Mouse (Mus musculus) embryonic facial prominence, embryonic 12.5 days (tissue): ENCODE measurements at regions not wholly inside any gene's neighbourhood (a gene's known extent, or its start where the extent isn't known, plus 50 kb on each side); places are given as distances from the start of the nearest gene placed in this dataset.

Source experiments
- ATAC-seq: fragments of 200-750 bp; cut with Nextera tagmentation; 2 replicates; pipeline ENCODE4 v1.8.0; 2017; ENCODE audit not compliant: insufficient number of reproducible peaks, insufficient read depth, low FRiP score, low TSS enrichment
- H3K27ac ChIP-seq: fragments of 300-500 bp; sonication (generic); 2 replicates; pipeline ENCODE4 v1.5.1; 2016; ENCODE audit warnings: mild to moderate bottlenecking
- H3K27me3 ChIP-seq: fragments of 300-500 bp; sonication (generic); 2 replicates; pipeline ENCODE4 v1.6.1; 2016; ENCODE audit warnings: mild to moderate bottlenecking, moderate library complexity
- H3K36me3 ChIP-seq: fragments of 300-500 bp; sonication (generic); 2 replicates; pipeline ENCODE4 v1.6.1; 2016; ENCODE audit warnings: mild to moderate bottlenecking
- H3K4me1 ChIP-seq: fragments of 300-500 bp; sonication (generic); 2 replicates; pipeline ENCODE4 v1.6.1; 2016
- H3K4me2 ChIP-seq: fragments of 300-500 bp; sonication (generic); replicated peaks from 2 replicates; pipeline ENCODE4 v1.6.1; 2016; ENCODE audit warnings: mild to moderate bottlenecking, moderate library complexity
- H3K4me3 ChIP-seq: fragments of 300-500 bp; sonication (generic); 2 replicates; pipeline ENCODE4 v1.5.1; 2016; ENCODE audit warnings: mild to moderate bottlenecking
- H3K9ac ChIP-seq: fragments of 300-500 bp; sonication (generic); 2 replicates; pipeline ENCODE4 v1.6.1; 2016; ENCODE audit warnings: mild to moderate bottlenecking, moderate library complexity
- H3K9me3 ChIP-seq: fragments of 300-500 bp; sonication (generic); 2 replicates; pipeline ENCODE4 v1.6.1; 2016; ENCODE audit warnings: mild to moderate bottlenecking, moderate library complexity
- WGBS: fragments of 180-500 bp; shearing (Covaris S2); methylation state at CpG from one replicate; pipeline ENCODE4 v1.1.7; 2016; 5-methylcytosine and 5-hydroxymethylcytosine counted together

DNA sequence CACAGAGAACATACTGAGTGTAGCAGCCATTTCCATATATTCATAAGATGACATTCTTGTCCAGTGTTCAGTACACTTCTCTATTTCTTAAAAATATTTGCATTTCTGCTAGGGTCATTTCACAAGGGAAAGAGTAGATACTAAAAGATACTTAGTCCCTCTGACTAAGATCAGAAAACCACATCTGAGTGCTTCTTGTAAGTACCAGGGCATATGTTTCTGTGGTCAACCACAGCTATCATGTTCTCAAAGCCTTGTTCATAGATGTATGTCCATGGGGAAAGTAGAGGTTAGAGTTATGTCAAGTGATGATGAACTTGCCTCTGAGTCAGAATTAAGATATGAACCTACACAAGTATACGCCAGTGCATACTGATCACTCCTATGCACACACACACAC is 279.2 kb upstream of the Clnk start:
- H3K27me3 ChIP-seq = no peaks in the 10 kb centered on the region
- no peak for ATAC-seq
- H3K9me3 ChIP-seq = no peaks in the 10 kb centered on the region
- no peak overlapping the region for H3K4me3 ChIP-seq
- H3K4me2 ChIP-seq = no peak overlapping the region
- 89% methylated on average over 1 of the region's 1 CpGs for WGBS
- H3K27ac ChIP-seq = no peak overlapping the region
- no peak overlapping the region for H3K9ac ChIP-seq
- H3K4me1 ChIP-seq = no peaks in the 10 kb centered on the region
- H3K36me3 ChIP-seq = no peaks in the 10 kb centered on the region

DNA sequence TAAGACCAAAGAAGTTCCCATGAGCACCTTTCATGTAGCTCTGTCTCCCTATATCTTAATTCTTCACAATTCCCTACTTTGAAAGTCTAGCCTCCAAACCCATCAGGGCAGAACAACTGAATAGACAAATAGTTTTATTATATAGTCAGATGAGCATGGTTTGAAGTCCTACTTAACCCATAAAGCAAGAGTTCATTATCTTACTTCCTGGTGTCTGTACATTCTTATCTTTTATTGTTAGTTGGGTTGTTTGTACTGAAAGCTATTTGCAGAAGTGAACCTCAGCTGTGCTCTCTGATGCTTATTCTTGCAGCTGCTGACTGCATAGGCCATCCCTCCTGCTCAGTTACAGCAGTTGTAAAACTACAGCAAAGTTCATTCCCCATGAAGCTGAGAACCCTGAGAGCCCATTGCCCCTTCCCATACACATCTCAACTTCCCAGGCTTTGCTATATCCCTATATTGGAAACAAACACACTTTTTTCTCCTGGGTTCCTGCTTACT is 276.7 kb upstream of the Clnk start:
- no peaks in the 10 kb centered on the region for H3K27me3 ChIP-seq
- H3K36me3 ChIP-seq = no peaks in the 10 kb centered on the region
- no peak overlapping the region for H3K9ac ChIP-seq
- H3K27ac ChIP-seq = no peak overlapping the region
- no peak overlapping the region for H3K4me3 ChIP-seq
- no peak overlapping the region for H3K4me2 ChIP-seq
- no peaks in the 10 kb centered on the region for H3K9me3 ChIP-seq
- H3K4me1 ChIP-seq = no peaks in the 10 kb centered on the region
- no peak for ATAC-seq

DNA sequence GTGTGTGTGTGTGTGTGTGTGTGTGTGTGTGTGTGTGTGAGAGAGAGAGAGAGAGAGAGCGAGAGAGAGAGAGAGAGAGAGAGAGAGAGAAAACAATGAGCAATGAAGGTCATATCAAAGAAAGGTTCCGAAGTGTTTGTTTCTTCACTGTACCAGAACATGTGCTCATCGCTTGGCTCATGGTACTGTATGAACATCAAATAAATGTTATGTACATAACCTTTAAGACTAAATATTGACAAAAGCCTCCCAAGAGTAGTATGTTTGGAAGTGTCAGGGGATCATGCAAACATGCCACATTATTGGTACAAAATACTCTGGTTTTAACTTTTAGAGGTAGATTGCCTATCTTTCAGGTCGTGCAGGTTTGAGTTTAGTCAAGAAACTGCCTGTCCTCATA is 275.3 kb upstream of the Clnk start:
- 94% methylated on average over 4 of the region's 4 CpGs for WGBS
- ATAC-seq = no peak

DNA sequence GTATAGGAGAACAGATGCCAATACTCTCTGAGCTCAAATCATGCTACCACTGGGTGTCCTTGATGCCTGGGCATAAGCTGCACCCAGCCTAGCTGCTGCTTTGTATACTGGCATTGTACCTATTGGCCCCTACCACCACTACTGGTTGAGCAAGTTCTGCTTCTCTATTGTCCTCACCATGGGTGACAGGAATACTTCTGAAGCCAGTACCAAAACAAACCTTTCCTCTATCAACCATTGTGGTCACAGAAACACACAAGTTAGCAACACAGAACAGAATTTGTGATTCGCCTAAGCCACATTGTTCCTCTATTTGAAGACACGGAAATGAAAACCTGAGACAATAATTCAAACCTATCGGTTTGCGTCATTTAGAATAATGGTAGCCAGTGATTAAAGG is 274.3 kb upstream of the Clnk start:
- Histone ChIP-seq H3K27me3 (no peaks in the 10 kb centered on the region), H3K4me1 (no peaks in the 10 kb centered on the region), H3K27ac (no peak overlapping the region), H3K9me3 (no peaks in the 10 kb centered on the region), H3K9ac (no peak overlapping the region), H3K36me3 (no peaks in the 10 kb centered on the region), H3K4me2 (no peak overlapping the region), H3K4me3 (no peak overlapping the region)
- 77% methylated on average over 4 of the region's 4 CpGs for WGBS
- ATAC-seq = no peak

More for the DNA sequence above, 275.3 kb upstream of the Clnk start:
- Histone ChIP-seq H3K4me2 (no peak overlapping the region), H3K9ac (no peak overlapping the region), H3K4me1 (no peaks in the 10 kb centered on the region), H3K4me3 (no peak overlapping the region), H3K27ac (no peak overlapping the region), H3K36me3 (no peaks in the 10 kb centered on the region), H3K9me3 (no peaks in the 10 kb centered on the region), H3K27me3 (no peaks in the 10 kb centered on the region)

DNA sequence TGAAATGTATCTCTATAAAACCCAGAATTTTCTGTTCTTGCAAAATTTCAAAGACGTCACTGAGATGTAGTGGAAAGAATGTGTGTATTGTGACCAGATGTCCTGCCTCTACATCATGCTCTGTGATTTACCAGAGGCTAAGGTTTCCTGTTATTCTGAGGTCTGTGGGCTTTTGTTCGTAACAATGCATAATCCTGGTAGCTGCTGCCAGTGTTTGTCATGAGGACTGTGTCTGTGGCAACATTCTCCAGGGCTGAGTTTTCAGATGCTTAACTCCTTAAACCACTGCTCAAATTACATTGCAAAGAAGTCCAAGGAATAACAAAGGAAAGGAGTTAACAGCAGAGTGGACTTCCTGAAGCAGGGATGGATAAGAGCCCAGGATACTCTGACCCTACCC is 269.0 kb upstream of the Clnk start:
- Histone ChIP-seq H3K4me3 (no peak overlapping the region), H3K36me3 (no peaks in the 10 kb centered on the region), H3K27me3 (no peaks in the 10 kb centered on the region), H3K4me1 (0 out of 2 replicates have a peak, but pooled peaks cover 3% of the 10 kb centered on the region), H3K9me3 (no peaks in the 10 kb centered on the region), H3K27ac (no peak overlapping the region), H3K9ac (no peak overlapping the region), H3K4me2 (no peak overlapping the region)
- ATAC-seq = no peak; the same call in 1 of the 2 replicates
- 21% methylated on average over 2 of the region's 2 CpGs for WGBS

DNA sequence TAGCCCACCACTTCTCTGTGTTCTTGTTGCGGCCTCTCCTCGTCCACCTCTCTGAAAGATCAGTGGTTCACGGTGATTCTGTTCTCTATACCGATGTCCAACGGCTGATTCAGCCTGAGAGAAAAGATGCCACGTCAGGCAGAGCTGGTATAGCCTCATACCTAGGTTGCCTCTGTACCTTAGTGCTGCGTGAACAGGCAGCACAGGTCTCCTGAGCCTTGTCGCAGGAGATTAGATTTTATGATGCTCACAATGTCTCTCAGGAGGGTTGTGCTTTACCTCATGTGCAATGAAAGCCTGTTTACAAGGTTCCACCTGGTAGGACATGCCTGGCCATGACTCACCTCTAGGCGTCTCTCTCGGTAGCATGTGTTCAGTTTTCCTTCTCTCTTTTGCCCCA is 267.6 kb upstream of the Clnk start:
- no peak overlapping the region for H3K4me2 ChIP-seq
- H3K9ac ChIP-seq = no peak overlapping the region
- H3K36me3 ChIP-seq = no peaks in the 10 kb centered on the region
- 87% methylated on average over 10 of the region's 10 CpGs for WGBS
- no peak overlapping the region for H3K27ac ChIP-seq
- H3K4me1 ChIP-seq = 0 out of 2 replicates have a peak, but pooled peaks cover 3% of the 10 kb centered on the region
- H3K4me3 ChIP-seq = no peak overlapping the region
- H3K27me3 ChIP-seq = no peaks in the 10 kb centered on the region
- H3K9me3 ChIP-seq = no peaks in the 10 kb centered on the region
- no peak for ATAC-seq

DNA sequence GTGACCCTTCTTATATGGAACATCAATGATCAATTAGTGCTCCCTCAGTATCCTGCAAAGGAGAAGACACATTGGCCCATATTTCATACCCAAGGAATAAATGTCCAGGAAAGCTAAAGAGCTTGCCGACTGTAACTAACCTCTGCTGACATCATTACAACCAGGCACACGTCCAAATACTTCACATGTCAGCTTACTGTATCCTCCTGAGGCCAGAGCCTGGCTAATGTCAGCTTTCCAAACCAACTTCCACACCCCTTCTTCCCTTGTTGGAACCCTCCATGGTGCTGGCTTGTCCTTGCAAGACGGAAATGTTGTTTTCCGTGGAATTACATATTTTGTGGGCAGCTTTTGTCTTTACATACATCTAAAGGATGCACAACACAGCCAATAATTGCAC is 267.0 kb upstream of the Clnk start:
- Histone ChIP-seq H3K4me2 (no peak overlapping the region), H3K9ac (no peak overlapping the region), H3K27me3 (no peaks in the 10 kb centered on the region), H3K4me3 (no peak overlapping the region), H3K9me3 (no peaks in the 10 kb centered on the region), H3K4me1 (0 out of 2 replicates have a peak, but pooled peaks cover 3% of the 10 kb centered on the region), H3K36me3 (no peaks in the 10 kb centered on the region), H3K27ac (no peak overlapping the region)
- 66% methylated on average over 4 of the region's 4 CpGs for WGBS
- ATAC-seq = no peak

DNA sequence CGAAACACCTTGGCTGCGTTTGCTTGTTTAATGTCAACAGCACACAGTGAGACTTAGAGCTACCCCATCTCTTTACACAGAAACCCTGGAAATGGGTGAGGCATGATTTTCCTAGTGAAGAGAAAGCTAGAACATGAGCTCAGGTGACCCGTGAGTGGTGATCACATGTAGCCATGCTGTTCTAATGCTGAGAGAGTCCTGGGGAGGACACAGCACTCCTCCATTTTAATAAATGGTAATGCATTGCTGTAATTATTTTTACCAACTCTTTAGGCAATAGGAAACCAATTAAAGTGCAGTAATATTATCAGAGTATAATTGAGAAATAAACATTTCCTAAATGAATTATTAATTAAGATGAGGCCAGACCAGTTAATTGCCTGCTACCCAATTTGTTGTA is 261.8 kb upstream of the Clnk start:
- no peaks in the 10 kb centered on the region for H3K4me1 ChIP-seq
- no peak overlapping the region for H3K4me3 ChIP-seq
- ATAC-seq = no peak
- no peaks in the 10 kb centered on the region for H3K36me3 ChIP-seq
- WGBS = 79% methylated on average over 3 of the region's 3 CpGs
- H3K27ac ChIP-seq = no peak overlapping the region
- no peak overlapping the region for H3K4me2 ChIP-seq
- H3K9ac ChIP-seq = no peak overlapping the region
- H3K27me3 ChIP-seq = no peaks in the 10 kb centered on the region
- no peaks in the 10 kb centered on the region for H3K9me3 ChIP-seq

DNA sequence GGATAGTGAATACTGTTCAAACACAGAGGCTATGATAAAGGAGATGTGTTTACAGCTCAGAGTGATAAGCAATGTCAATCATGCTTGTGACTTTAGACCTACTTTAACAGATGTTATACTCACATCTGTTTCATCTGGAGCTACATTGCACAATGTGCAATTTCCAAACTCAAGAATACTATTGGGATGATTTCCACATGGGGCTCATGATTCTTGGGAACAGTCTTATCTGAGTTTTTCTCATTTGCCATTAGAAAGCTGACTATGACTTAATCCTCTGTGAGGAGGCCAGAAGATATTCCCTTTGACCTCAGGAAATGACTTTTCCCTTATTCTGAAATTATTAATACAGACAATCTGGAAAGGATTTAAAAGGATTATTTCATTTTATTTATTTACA is 252.3 kb upstream of the Clnk start:
- Histone ChIP-seq H3K27me3 (no peaks in the 10 kb centered on the region), H3K27ac (no peak overlapping the region), H3K9ac (no peak overlapping the region), H3K9me3 (no peaks in the 10 kb centered on the region), H3K4me1 (no peaks in the 10 kb centered on the region; the same call in 1 of the 2 replicates), H3K4me3 (no peak overlapping the region), H3K4me2 (no peak overlapping the region), H3K36me3 (no peaks in the 10 kb centered on the region)
- no peak for ATAC-seq

DNA sequence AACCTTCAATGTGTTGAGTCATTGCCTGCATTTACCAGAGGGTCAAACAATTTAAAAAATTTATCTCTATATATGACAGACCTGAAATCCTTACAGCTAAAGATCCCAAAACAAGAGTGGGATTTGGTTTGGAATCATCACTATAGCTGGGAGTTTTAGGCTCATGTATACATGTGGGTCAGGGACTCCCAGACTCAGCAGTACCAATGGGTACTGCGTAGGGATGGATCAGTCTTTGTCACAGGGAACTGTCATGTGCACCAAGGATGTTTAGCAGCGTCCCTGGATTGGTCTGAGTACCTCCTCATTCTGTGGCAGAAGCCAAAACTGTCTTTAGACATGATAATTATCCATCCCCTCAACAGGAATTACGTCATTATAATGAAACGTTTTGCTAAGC is 250.2 kb upstream of the Clnk start:
- Histone ChIP-seq H3K4me2 (no peak overlapping the region), H3K9me3 (no peaks in the 10 kb centered on the region), H3K27me3 (no peaks in the 10 kb centered on the region), H3K27ac (no peak overlapping the region), H3K4me3 (no peak overlapping the region), H3K36me3 (no peaks in the 10 kb centered on the region), H3K9ac (no peak overlapping the region), H3K4me1 (no peaks in the 10 kb centered on the region; the same call in 1 of the 2 replicates)
- ATAC-seq = no peak
- 88% methylated on average over 4 of the region's 4 CpGs for WGBS

DNA sequence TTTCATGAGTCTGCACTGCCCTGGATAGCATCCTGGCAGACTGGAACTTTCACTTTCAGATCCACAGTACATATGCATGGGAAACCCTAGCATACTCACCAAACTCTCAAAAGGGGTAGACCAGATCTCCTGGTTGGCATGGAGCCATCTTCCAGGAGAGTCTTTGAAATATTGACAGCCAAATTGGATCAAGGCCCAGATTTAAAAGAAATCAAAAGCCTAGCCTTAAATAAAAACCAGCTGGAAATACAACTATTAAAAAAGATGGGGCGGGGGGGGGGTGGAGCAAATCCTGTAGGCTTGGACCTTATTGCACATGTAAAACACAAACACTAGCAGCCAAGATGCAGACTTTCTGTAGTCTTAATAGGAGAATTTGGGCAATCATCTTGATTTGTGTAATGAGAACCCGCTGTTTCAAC is 249.7 kb upstream of the Clnk start:
- WGBS = 40% methylated on average over 2 of the region's 2 CpGs
- peak; percentile 83; the same call in 1 of the 2 replicates for ATAC-seq
- no peaks in the 10 kb centered on the region; the same call in 1 of the 2 replicates for H3K4me1 ChIP-seq
- no peak overlapping the region for H3K4me3 ChIP-seq
- no peaks in the 10 kb centered on the region for H3K9me3 ChIP-seq
- H3K9ac ChIP-seq = no peak overlapping the region
- H3K27me3 ChIP-seq = no peaks in the 10 kb centered on the region
- no peak overlapping the region for H3K4me2 ChIP-seq
- H3K27ac ChIP-seq = 0 out of 2 replicates have a peak overlapping the region, but pooled peaks have one; percentile 54
- H3K36me3 ChIP-seq = no peaks in the 10 kb centered on the region

DNA sequence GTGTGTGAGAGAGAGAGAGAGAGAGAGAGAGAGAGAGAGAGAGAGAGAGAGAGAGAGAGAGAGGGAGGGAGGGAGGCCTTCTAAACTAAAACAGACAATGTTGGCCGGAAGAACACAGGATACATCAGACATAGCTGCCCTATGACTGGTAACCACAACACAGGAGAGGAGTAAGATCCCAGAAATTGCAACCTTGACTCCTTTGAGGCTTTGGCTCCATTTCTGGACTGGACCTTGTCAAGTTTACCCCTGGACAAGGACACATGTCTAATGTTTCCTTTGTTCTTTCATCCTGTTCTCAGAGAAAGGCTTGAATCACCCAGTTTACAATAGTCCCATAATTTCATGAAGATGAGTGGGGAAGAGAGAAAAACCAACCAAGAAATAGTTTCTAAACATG is 233.7 kb upstream of the Clnk start:
- Histone ChIP-seq H3K4me3 (no peak overlapping the region), H3K27me3 (no peaks in the 10 kb centered on the region), H3K4me1 (no peaks in the 10 kb centered on the region), H3K36me3 (no peaks in the 10 kb centered on the region), H3K9ac (no peak overlapping the region), H3K9me3 (no peaks in the 10 kb centered on the region), H3K27ac (no peak overlapping the region), H3K4me2 (no peak overlapping the region)
- WGBS = 92% methylated on average over 1 of the region's 1 CpGs
- no peak for ATAC-seq

DNA sequence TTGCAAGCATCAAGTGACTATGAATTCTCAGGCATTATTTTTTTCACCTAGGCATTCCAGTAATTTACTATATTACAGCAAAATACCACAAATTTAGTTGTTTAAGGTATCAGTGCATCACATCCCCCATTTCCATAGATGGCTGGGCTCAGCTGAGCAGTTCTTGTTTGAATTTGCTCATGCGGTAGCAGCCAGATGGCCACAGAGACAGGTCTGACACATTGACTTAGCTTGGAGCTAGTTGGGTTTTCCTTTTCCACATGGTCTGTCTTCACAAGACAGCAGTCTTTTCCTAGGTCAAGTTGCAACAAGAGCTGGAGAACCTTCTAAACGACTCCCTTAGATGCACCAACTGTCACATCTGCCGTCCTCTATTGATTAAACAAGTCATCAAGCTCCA is 232.9 kb upstream of the Clnk start:
- H3K9me3 ChIP-seq = no peaks in the 10 kb centered on the region
- H3K9ac ChIP-seq = no peak overlapping the region
- no peaks in the 10 kb centered on the region for H3K27me3 ChIP-seq
- no peaks in the 10 kb centered on the region for H3K36me3 ChIP-seq
- WGBS = 86% methylated on average over 3 of the region's 3 CpGs
- no peak overlapping the region for H3K4me2 ChIP-seq
- ATAC-seq = no peak
- H3K4me3 ChIP-seq = no peak overlapping the region
- H3K27ac ChIP-seq = no peak overlapping the region
- H3K4me1 ChIP-seq = no peaks in the 10 kb centered on the region
